ENCODE assay signal across 8 mouse cellular contexts in genomic region chr6:127453407-127454343, GRCm38 (mm10). TPM values are rescaled to one million over a fixed set of nuclear protein-coding genes. Genes with fewer than 3 reads are reported as not detected.
A peak's percentile ranks its signal among the peaks of the same experiment; 100 is the strongest.
DNase-seq lines count a peak whose midpoint lies in the region; ATAC-seq and TF ChIP-seq lines count a peak whose summit lies in the region.

No protein-coding gene starts in this region.

- no peak overlapping the region for H3K27ac ChIP-seq in ES-Bruce4 (ENCODE audit: insufficient read depth, low read length)
- H3K27ac ChIP-seq in forebrain, embryonic 13.5 days: peak overlapping the region; percentile 95
- H3K27ac ChIP-seq in neural tube, embryonic 15.5 days (replicated peaks): peak overlapping the region; percentile 94

- DNase-seq in heart, postnatal 14 days: peak; percentile 91 to 95
- DNase-seq in layer of hippocampus, adult 11-12 months (ENCODE audit: low spot score): peak; percentile 91
- peak; percentile 94 for DNase-seq in lung, adult 18-20 months
- DNase-seq in testis, postnatal 14 days (ENCODE audit: low spot score): peak; percentile 94

- H3K9ac ChIP-seq in ES-Bruce4 (ENCODE audit: low read depth, poor library complexity, severe bottlenecking): peak overlapping the region; percentile 73
- H3K9ac ChIP-seq in forebrain, embryonic 13.5 days: peak overlapping the region; percentile 75
- peak overlapping the region; percentile 78 for H3K9ac ChIP-seq in neural tube, embryonic 15.5 days (replicated peaks)

- WGBS in forebrain, embryonic 13.5 days: under 1% methylated on average over 69 of the region's 70 CpGs
- under 1% methylated on average over 70 of the region's 70 CpGs for WGBS in neural tube, embryonic 15.5 days

- no peaks in the 10 kb centered on the region for H3K4me1 ChIP-seq in ES-Bruce4 (ENCODE audit: control insufficient read depth, insufficient read depth, low read length)
- peaks cover 47% of the 10 kb centered on the region for H3K4me1 ChIP-seq in forebrain, embryonic 13.5 days
- H3K4me1 ChIP-seq in neural tube, embryonic 15.5 days: peaks cover 21% of the 10 kb centered on the region

- intact Hi-C loops in heart, postnatal 14 days (cut with DNase I): no loop called here

- TF ChIP-seq CTCF in ES-Bruce4 (IDR thresholded peaks at IDR 0.05; ENCODE audit: low read depth, low read length): no peak

- peak overlapping the region; percentile 61 for H3K4me2 ChIP-seq in forebrain, embryonic 13.5 days
- H3K4me2 ChIP-seq in neural tube, embryonic 15.5 days: peak overlapping the region; percentile 64

- no peaks in the 10 kb centered on the region for H3K36me3 ChIP-seq in ES-Bruce4 (ENCODE audit: control insufficient read depth, insufficient read depth, low read length, poor library complexity, severe bottlenecking)
- no peaks in the 10 kb centered on the region; the same call in 1 of the 2 replicates for H3K36me3 ChIP-seq in forebrain, embryonic 13.5 days (ENCODE audit: poor library complexity, severe bottlenecking)
- no peaks in the 10 kb centered on the region for H3K36me3 ChIP-seq in neural tube, embryonic 15.5 days

- TF ChIP-seq EP300 in ES-Bruce4 (IDR thresholded peaks at IDR 0.05; ENCODE audit: insufficient read depth, low read depth, low read length): no peak

- peak; percentile 17 for TF ChIP-seq POLR2A in ES-Bruce4 (IDR thresholded peaks at IDR 0.05; ENCODE audit: insufficient read depth, low read length)

- peak overlapping the region; percentile 87 for H3K4me3 ChIP-seq in ES-Bruce4 (ENCODE audit: low read depth, low read length)
- peak overlapping the region; percentile 60 for H3K4me3 ChIP-seq in forebrain, embryonic 13.5 days
- H3K4me3 ChIP-seq in neural tube, embryonic 15.5 days (replicated peaks): peak overlapping the region; percentile 65

- peak; percentile 97 for ATAC-seq in cerebellum, adult (ENCODE audit: insufficient number of reproducible peaks, low FRiP score, low TSS enrichment)
- ATAC-seq in forebrain, embryonic 13.5 days: peak; percentile 92
- peak; percentile 98 for ATAC-seq in neural tube, embryonic 15.5 days (ENCODE audit: low FRiP score)

- H3K27me3 ChIP-seq in ES-Bruce4 (ENCODE audit: control insufficient read depth, insufficient read depth, low read length, poor library complexity, severe bottlenecking): no peaks in the 10 kb centered on the region
- no peaks in the 10 kb centered on the region for H3K27me3 ChIP-seq in forebrain, embryonic 13.5 days
- H3K27me3 ChIP-seq in neural tube, embryonic 15.5 days (replicated peaks): no peaks in the 10 kb centered on the region

- H3K9me3 ChIP-seq in ES-Bruce4 (replicated peaks; ENCODE audit: control insufficient read depth, insufficient read depth, low read length, poor library complexity, severe bottlenecking): no peaks in the 10 kb centered on the region
- H3K9me3 ChIP-seq in forebrain, embryonic 13.5 days (replicated peaks): no peaks in the 10 kb centered on the region
- H3K9me3 ChIP-seq in neural tube, embryonic 15.5 days (replicated peaks): no peaks in the 10 kb centered on the region

RNA-seq across cellular contexts. Expression of gene Parp11, which starts 7.0 kb away (rescaled TPM):
- 25.4 and 30.6 TPM in 2 replicates for polyA plus RNA-seq in ES-Bruce4 (2011; ENCODE audit: insufficient read depth, insufficient read length, low read depth, missing spikeins)
- polyA plus RNA-seq in forebrain, embryonic 13.5 days (2015; fragmentation: Nextera tagmentation; extraction: Ambion mirVana): 74.4 and 77.3 TPM in 2 replicates
- total RNA-seq in heart, postnatal 14 days (2021): 10 to 100 TPM in 1 of 2 experiments, 1 to 10 TPM in 1; 7.7 to 10.7 TPM
- 65.1 and 72.6 TPM in 2 replicates for polyA plus RNA-seq in neural tube, embryonic 15.5 days (2015; fragmentation: Nextera tagmentation; extraction: Ambion mirVana)
